Mouse (Mus musculus): Measurements from ENCODE around the gene Atp6v1a. TPM values are rescaled to one million over a fixed set of nuclear protein-coding genes. Genes with fewer than 3 reads are reported as not detected.

Atp6v1a gene
- polyA plus RNA-seq, 1 experiment = 1.7 TPM

- TF ChIP-seq GATA1 (IDR thresholded peaks at IDR 0.05; ENCODE audit: low read length) = no peak
Observed at GRCm38 (mm10) chr16:44122122-44122521, 17.4 kb downstream of the Atp6v1a start.

GRCm38 (mm10) chr16:44119753-44120501 is 19.6 kb downstream of the Atp6v1a start:
- no peak for TF ChIP-seq GATA1 (IDR thresholded peaks at IDR 0.05; ENCODE audit: low read length)

DNA sequence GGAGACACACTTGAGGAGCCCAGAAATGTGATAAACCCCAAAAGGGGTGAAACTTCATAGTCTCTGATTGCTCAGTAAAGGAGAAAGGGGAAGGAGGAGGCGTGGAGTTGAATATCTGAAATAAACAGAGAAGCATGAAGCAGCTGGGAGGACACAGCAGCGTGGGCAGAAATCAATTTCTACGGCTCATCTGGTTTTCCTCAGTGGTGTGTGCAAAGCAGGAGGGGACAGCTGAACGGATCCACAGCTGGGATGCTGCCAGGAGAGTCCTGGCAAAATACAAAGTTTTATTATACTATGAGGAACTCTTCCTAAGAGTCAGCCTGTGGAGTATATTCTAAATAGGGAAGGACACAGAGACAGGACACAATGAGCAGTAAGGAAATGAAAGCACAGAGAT is 30.5 kb downstream of the Atp6v1a start:
- TF ChIP-seq GATA1 (IDR thresholded peaks at IDR 0.05; ENCODE audit: low read length) = no peak

- no peak for TF ChIP-seq GATA1 (IDR thresholded peaks at IDR 0.05; ENCODE audit: low read length)
Observed at GRCm38 (mm10) chr16:44105211-44105610, 34.3 kb downstream of the Atp6v1a start.

- no peak for TF ChIP-seq GATA1 (IDR thresholded peaks at IDR 0.05; ENCODE audit: low read length)
Observed at GRCm38 (mm10) chr16:44103806-44104766, 35.4 kb downstream of the Atp6v1a start.

DNA sequence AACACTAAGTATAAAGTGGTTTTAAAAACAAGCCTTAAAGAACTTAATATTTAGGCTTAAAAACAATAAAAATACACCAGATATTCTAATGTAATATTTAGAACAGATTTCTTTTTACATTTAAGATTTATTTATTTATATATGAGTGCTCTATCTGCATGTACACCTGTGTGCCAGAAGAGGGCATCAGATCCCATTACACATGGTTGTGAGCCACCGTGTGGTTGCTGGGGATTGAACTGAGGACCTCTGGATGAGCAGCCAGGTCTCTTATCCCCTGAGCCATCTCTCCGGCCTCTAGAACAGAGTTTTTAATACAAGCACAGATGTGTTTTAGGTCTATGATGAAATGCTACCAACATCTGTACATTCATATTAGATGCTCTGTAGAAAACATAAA is 36.6 kb downstream of the Atp6v1a start:
- TF ChIP-seq GATA1 (IDR thresholded peaks at IDR 0.05; ENCODE audit: low read length) = no peak

- TF ChIP-seq GATA1 (IDR thresholded peaks at IDR 0.05; ENCODE audit: low read length) = no peak
Observed at GRCm38 (mm10) chr16:44101181-44101710, 38.3 kb downstream of the Atp6v1a start.

- TF ChIP-seq GATA1 (IDR thresholded peaks at IDR 0.05; ENCODE audit: low read length) = no peak
Observed at GRCm38 (mm10) chr16:44099377-44099776, 40.1 kb downstream of the Atp6v1a start.

DNA sequence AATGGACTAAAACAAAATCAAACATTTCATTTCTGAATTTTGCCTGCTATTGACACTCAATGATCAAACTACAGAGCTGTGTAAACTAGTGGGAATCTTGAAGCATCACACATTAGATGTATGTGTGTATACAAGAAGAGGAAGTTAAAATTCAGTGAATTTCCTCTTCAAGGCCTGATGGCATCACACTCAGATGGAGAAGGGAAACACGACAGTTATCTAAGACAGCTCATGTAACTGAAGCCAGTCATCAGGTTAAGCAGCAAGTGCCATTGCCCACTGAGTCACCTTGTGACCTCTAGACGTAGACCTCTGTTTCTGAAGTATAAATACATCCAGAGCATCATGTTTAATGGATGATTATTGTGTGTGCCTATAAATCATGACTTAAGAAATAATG is 51.9 kb downstream of the Atp6v1a start:
- TF ChIP-seq GATA1 (IDR thresholded peaks at IDR 0.05; ENCODE audit: low read length) = no peak

GRCm38 (mm10) chr16:44063025-44063894 is 76.2 kb downstream of the Atp6v1a start, which contains the start of gene Gramd1c:
TSS of gene Gramd1c (minus strand) at chr16:44063345.
- TF ChIP-seq GATA1 (IDR thresholded peaks at IDR 0.05; ENCODE audit: low read length) = no peak

- no peak for TF ChIP-seq GATA1 (IDR thresholded peaks at IDR 0.05; ENCODE audit: low read length)
Observed at GRCm38 (mm10) chr16:44061341-44061740, 78.2 kb downstream of the Atp6v1a start.

DNA sequence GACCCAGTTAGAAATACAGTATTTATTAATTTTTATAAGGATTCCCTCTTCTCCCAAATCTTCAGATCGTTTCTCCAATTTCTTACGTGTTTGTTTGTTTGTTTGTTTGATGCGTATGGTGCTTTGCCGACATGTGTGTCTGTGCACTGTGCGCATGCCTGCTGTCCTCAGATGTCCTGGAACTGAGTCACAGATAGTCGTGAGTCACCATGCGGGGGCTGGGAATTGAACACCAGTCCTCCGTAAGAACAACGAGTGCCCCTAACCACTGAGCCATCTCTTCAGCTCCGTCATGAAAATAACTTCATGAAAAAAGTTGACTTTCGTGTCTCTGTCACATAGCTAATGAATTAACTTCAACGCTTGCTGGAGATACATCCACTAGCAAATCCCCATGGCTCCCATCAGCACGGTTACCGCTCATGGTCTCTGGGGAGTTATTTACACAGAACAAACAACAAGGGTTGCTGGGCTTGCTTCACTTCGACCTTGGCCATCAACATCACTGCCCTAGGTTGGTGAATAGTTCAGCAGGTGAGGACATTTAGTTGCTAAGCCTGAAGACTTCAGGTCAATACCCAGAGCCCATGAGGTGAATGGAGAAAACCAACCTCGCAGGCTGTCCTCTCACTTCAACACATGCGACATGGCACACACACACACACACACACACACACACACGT is 78.8 kb downstream of the Atp6v1a start:
- TF ChIP-seq GATA1 (IDR thresholded peaks at IDR 0.05; ENCODE audit: low read length) = no peak

GRCm38 (mm10) chr16:44058745-44059144 is 80.8 kb downstream of the Atp6v1a start:
- no peak for TF ChIP-seq GATA1 (IDR thresholded peaks at IDR 0.05; ENCODE audit: low read length)

DNA sequence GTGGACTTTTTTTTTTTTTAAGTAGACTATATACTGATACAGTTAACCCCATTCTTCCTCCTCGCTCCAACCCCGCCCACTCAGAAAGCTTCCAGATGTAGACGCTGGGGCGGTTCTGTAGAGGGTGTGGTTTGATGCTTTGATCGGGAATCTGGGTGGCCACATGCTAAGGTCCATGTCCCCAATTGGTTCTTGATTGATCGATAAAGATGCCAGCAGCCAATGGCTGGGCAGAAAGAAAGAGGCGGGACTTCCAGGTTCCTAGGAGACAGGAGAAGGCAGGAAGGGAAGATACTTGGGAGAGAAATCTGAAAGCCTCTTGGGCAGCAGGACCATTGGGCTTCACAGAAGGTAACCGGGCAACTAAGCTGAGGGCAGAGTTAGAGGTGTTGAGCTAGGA is 83.7 kb downstream of the Atp6v1a start:
- TF ChIP-seq GATA1 (IDR thresholded peaks at IDR 0.05; ENCODE audit: low read length) = no peak

- no peak for TF ChIP-seq GATA1 (IDR thresholded peaks at IDR 0.05; ENCODE audit: low read length)
Observed at GRCm38 (mm10) chr16:44053265-44053664, 86.2 kb downstream of the Atp6v1a start.

Data from G1E-ER4 (cell line).